Mouse (Mus musculus) frontal cortex, adult (tissue): ENCODE results near the gene Gm10320.

Source experiments
- ATAC-seq: cut with Nextera tagmentation; 2 replicates; pipeline ENCODE4 v1.9.2; 2017; ENCODE audit warnings: mild to moderate bottlenecking, moderate library complexity, mixed read lengths; ENCODE audit not compliant: low TSS enrichment

The Gm10320 gene

GRCm38 (mm10) chr13:98491909-98492308 lies at the start of gene Gm10320:
TSS of gene Gm10320 (minus strand) at chr13:98492001.
- ATAC-seq = no peak

GRCm38 (mm10) chr13:98541601-98542000 lies 49.8 kb upstream of the Gm10320 start:
- no peak for ATAC-seq

GRCm38 (mm10) chr13:98540206-98540605 lies 48.4 kb upstream of the Gm10320 start:
- ATAC-seq = no peak

- no peak for ATAC-seq
These were observed 47.5 kb upstream of the Gm10320 start for GRCm38 (mm10) chr13:98539311-98539710.

GRCm38 (mm10) chr13:98538587-98538986 lies 46.8 kb upstream of the Gm10320 start:
- no peak for ATAC-seq

GRCm38 (mm10) chr13:98534913-98535262 lies 43.1 kb upstream of the Gm10320 start:
- no peak for ATAC-seq

- ATAC-seq = no peak
These were observed 42.5 kb upstream of the Gm10320 start for GRCm38 (mm10) chr13:98534190-98534912.

- ATAC-seq = no peak
These were observed 41.6 kb upstream of the Gm10320 start for GRCm38 (mm10) chr13:98533415-98533814.

- no peak for ATAC-seq
These were observed 41.0 kb upstream of the Gm10320 start for GRCm38 (mm10) chr13:98532699-98533375.

- no peak for ATAC-seq
These were observed 40.2 kb upstream of the Gm10320 start for GRCm38 (mm10) chr13:98531976-98532375.

GRCm38 (mm10) chr13:98531306-98531705 lies 39.5 kb upstream of the Gm10320 start:
- no peak for ATAC-seq

- ATAC-seq = no peak
These were observed 32.0 kb upstream of the Gm10320 start for GRCm38 (mm10) chr13:98523719-98524316.

GRCm38 (mm10) chr13:98518341-98518740 lies 26.5 kb upstream of the Gm10320 start:
- ATAC-seq = no peak

GRCm38 (mm10) chr13:98517666-98518065 lies 25.9 kb upstream of the Gm10320 start:
- ATAC-seq = no peak

- ATAC-seq = no peak
These were observed 25.2 kb upstream of the Gm10320 start for GRCm38 (mm10) chr13:98516985-98517384.

GRCm38 (mm10) chr13:98512066-98512465 lies 20.3 kb upstream of the Gm10320 start:
- ATAC-seq = no peak

- no peak for ATAC-seq
These were observed 15.9 kb upstream of the Gm10320 start for GRCm38 (mm10) chr13:98507656-98508055.

- ATAC-seq = no peak
These were observed 14.7 kb upstream of the Gm10320 start for GRCm38 (mm10) chr13:98506496-98506895.

- no peak for ATAC-seq
These were observed 14.2 kb upstream of the Gm10320 start for GRCm38 (mm10) chr13:98505989-98506388.

GRCm38 (mm10) chr13:98505489-98505857 lies 13.7 kb upstream of the Gm10320 start:
- no peak for ATAC-seq

- no peak for ATAC-seq
These were observed 13.1 kb upstream of the Gm10320 start for GRCm38 (mm10) chr13:98504661-98505488.

- ATAC-seq = no peak
These were observed 12.4 kb upstream of the Gm10320 start for GRCm38 (mm10) chr13:98504181-98504660.
